Mouse (Mus musculus) layer of hippocampus, adult 9-11 months (tissue): ENCODE results near the gene Thrap3.

Experiments
- DNase-seq: peaks from one replicate; pipeline ENCODE4 v3.0.0; 2022

The Thrap3 gene

DNA sequence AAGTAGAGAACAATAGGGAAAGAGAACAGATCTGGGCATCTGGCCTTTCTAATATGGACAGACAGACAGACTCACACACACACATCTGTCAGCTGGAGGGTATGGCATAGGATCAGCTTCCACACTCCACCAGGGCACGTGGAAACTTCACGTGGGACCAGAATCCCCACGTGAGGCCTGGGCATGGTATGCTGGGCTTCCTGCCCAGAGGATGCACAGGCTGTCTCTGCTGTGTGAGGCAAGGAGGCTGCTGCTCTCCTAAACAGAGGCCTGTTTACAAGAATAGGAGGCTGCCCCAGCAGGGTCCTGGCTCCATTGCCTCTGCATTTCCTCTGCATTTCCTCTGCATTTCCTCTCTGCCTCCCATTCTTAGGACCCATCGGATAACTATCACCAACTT, 67.9 kb downstream of the Thrap3 start:
- peak; percentile 59 for DNase-seq

DNA sequence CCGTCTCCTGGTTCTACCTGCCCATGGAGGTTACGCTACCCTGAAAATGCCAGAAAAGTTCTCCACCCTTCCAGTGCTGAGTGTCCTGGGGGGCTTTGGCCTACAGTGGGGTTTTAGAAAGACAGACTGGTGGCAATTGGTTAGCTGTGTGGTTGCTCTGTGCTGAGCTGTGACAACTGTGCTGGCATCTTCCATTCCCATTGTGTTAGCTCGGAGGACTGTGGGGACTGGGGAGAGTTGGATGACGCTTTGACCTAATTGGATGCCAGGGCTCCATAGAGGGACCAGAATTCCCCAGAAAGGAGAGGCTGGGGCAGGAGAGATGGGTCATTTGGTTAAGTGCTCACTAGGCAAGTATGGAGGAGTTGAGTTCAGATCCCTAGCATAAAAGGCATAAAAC, 68.3 kb downstream of the Thrap3 start:
- DNase-seq = no peak

DNA sequence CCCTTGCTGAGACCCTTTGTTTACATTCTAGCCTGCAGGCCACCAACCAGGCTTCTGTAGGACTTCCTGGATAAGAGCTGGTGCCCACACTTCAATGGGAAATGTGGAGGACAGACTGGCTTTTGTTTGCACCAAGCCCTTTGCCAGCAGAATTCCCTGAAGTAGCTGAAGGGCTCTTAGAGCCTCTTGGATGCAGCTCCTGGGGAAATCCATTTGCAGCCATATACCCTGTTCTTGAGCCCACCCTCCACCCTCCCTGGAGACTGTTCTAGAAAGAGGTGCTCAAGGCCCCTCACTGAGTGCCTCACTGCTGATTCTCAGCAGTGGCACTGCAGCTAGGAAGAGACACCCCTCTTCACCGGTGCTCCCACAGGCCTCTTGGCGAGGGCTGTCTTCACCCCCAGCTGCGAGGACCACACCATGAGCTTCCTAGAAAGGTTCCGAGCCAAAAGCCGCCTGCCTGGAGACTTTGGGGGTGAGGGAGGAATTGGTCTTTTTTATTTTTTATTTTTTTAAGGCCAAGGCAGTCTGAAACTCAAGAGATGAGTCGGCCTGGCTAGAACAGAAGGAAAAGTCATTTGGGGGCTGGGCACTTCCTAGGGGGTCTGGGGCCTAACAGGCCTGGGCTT, 69.8 kb downstream of the Thrap3 start:
- DNase-seq = no peak

DNA sequence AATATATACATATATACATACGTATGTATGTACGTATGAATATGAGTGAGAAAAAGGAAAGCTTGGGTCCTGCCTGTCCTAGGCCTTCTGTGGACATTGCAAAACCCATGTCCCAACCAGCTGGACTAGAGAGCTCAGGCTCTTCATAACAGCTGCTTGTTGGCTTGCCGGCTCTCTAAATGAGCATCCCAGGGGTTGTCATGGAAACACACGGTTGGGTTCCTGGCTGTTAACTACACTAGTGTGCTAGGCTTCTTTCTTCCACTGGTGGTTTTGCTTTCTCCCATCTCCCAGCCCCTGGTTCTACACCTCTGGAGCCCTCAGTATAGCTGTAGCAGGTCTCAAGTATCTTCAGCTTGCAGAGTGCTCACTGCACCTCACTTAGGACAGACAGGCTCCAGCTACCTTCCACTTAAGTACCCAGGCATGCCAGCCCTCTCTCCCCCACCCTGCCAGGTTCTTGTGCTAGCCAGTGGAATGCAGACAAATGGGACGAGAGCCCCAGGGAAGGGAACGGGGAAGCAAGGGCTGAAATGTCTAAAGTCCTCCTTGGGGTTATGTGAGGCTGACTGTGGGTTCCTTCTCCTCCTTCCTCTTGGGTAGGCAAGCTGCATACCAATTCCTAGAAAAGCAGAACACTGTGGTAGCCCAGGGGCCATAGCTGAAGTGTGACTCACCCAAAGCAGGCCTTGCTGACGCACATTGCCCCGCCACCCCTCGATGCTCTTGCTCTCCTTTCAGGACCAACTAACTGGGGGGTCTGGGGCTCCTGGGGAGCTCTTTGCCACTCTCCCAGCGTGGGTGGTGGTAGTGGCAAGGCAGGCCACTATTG, 71.1 kb downstream of the Thrap3 start:
- DNase-seq = peak; percentile 84

DNA sequence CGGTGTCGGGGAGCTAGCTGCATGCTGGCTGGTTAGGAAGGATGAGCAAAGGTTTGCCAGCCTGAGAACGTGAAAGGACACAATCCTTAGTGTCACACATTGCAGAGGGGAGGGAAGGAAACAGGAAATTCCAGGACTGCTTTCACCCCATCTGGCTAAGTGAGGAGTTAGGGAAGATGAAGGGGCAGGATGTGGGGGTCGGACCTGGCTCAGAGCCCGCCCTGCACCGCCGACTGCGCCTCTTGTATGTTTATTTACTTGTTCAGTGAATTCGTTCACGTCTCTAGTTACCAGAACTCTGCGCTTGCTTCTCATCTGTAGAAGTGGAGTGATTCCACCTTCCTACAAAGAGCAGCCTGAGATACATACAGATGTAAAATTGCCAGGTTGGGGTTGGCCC, 72.1 kb downstream of the Thrap3 start:
- DNase-seq = no peak

- DNase-seq = no peak
These were observed 79.1 kb downstream of the Thrap3 start for GRCm38 (mm10) chr4:126123309-126124040.

- no peak for DNase-seq
These were observed 82.1 kb downstream of the Thrap3 start for GRCm38 (mm10) chr4:126120506-126120905.

DNA sequence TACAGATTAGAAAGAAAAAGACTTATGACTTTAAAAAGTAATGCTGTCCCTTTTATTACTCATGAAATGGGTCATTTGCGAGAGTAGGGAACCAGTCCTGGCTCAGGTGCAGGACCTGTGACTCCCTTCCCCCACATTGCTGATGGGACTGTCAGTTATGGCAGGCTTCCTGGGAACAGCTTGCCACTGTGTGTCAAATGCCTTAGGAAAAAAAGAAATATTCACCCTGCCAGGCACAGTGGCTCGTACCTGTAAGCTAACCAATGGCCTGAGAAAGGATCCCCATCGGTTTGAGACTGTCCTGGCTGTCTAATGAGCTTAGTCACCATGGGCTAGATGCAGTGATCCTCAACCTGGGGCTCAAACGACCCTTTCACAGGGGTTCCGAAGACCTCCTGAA, 82.5 kb downstream of the Thrap3 start:
- DNase-seq = no peak

GRCm38 (mm10) chr4:126119051-126119450, 83.5 kb downstream of the Thrap3 start:
- no peak for DNase-seq

DNA sequence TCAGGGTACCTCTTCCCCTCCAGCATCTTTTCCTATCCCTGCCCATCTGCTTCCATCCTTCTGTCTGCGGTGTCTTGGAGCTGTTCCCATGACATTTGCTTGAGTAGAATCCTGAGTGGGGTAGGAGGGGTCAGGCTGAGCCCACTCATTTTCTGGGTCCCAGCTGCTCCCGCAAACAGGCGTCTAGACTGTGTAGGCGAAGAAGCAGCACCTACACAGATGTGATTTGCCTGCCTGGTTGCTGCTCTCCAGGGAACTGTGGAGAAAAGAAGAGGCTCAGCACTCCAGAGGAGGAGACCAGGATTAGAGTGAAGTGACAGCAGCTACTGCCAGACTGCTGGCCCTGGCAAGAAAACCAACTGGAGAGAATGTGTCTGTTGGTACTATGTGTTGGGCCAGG, 83.9 kb downstream of the Thrap3 start:
- peak; percentile 89 for DNase-seq

GRCm38 (mm10) chr4:126117116-126117515, 85.4 kb downstream of the Thrap3 start:
- no peak for DNase-seq

DNA sequence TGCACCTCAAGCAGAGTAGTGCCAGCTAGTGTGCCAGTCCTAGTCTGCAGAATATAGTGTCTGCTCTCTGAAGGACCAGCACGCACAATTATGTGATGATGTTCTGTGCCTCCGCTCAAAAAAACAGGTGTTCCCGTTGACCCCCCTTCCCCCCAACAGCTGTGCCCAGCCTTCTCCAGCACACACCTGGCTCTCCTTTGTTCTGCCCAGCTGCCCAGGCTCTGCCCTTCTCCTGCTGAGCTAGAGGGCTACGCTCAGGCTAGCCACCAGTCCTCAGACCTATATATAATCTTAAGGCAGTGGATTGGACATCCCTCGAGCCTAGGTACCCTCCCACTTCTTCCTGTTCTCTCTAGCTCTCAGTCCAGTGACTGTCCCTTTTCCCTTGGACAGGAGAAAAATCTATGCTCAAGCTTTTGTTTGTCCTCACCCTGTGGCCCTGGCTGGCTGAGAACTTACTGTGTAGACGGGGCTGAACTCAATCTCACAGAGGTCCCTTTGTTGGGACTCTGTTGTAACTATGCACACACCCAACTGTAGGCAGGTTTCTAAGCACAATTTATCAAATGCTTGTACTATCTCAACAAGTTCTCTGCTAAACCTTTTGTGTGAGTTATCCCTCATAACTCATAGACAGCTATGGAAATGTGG, 86.6 kb downstream of the Thrap3 start:
- DNase-seq = no peak

DNA sequence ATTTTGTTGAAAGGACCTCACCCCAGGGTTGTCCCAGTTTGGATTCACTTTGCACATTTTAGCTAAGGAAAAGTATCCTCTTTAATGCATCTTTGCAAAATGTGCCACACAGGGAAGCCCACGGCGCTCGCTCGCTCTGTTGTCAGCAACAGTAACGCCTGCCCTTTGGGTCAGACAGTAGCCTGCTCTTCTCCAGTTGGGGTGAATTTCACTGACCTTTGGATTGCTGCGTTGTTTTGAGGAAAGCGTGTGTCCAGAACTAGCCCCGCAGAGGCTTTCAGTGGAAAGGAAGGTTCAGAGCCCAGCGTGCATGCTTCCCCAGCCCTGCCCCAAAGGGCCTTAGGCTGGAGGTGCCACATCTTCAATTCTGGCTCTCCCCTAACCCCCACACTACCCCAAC, 87.1 kb downstream of the Thrap3 start:
- DNase-seq = no peak
